Mouse (Mus musculus) large intestine, adult 2 months (tissue): ENCODE data around the gene Vmp1. TPM values are rescaled to one million over a fixed set of nuclear protein-coding genes. Genes with fewer than 3 reads are reported as not detected.
A peak's percentile ranks its signal among the peaks of the same experiment; 100 is the strongest.

Source experiments
- DNase-seq: peaks from one replicate; pipeline ENCODE4 v3.0.0-alpha.2; 2012; ENCODE audit warnings: low read depth, low spot score
- WGBS: fragments of 180-500 bp; shearing (Covaris S2); methylation state at CpG from one replicate; pipeline ENCODE4 v1.1.7; 2018; 5-methylcytosine and 5-hydroxymethylcytosine counted together
- polyA plus RNA-seq: library from polyadenylated mRNA; depleted of rRNA; stranded (reverse); fragments of >200 nt; gene quantifications from 2 replicates; pipeline ENCODE4 v1.2.3, GENCODE M21; 2012

Gene Vmp1
- polyA plus RNA-seq, 1 experiment = 147 TPM

GRCm38 (mm10) chr11:86675520-86675919 is 8.1 kb downstream of the Vmp1 start:
- 93% methylated on average over 4 of the region's 4 CpGs for WGBS
- no peak for DNase-seq

GRCm38 (mm10) chr11:86672772-86673171 is 10.9 kb downstream of the Vmp1 start:
- no peak for DNase-seq
- WGBS = 69% methylated on average over 3 of the region's 3 CpGs

- 76% methylated on average over 3 of the region's 3 CpGs for WGBS
Observed at GRCm38 (mm10) chr11:86671041-86671675, 12.5 kb downstream of the Vmp1 start.

GRCm38 (mm10) chr11:86668169-86668568 is 15.5 kb downstream of the Vmp1 start:
- 90% methylated on average over 3 of the region's 3 CpGs for WGBS
- no peak for DNase-seq

More at GRCm38 (mm10) chr11:86671041-86671675, 12.5 kb downstream of the Vmp1 start:
- DNase-seq = no peak

GRCm38 (mm10) chr11:86667553-86667952 is 16.1 kb downstream of the Vmp1 start:
- DNase-seq = no peak
- WGBS = 83% methylated on average over 2 of the region's 2 CpGs

GRCm38 (mm10) chr11:86664406-86664805 is 19.2 kb downstream of the Vmp1 start:
- WGBS = 93% methylated on average over 3 of the region's 3 CpGs
- no peak for DNase-seq

GRCm38 (mm10) chr11:86663977-86664376 is 19.7 kb downstream of the Vmp1 start:
- DNase-seq = no peak

- 91% methylated on average over 8 of the region's 8 CpGs for WGBS
- no peak for DNase-seq
Observed at GRCm38 (mm10) chr11:86662986-86663895, 20.4 kb downstream of the Vmp1 start.

GRCm38 (mm10) chr11:86657863-86658262 is 25.8 kb downstream of the Vmp1 start:
- no peak for DNase-seq

- 71% methylated on average over 4 of the region's 4 CpGs for WGBS
- no peak for DNase-seq
Observed at GRCm38 (mm10) chr11:86656849-86657567, 26.6 kb downstream of the Vmp1 start.

GRCm38 (mm10) chr11:86655671-86656070 is 28.0 kb downstream of the Vmp1 start:
- WGBS = 3% methylated on average over 1 of the region's 1 CpGs
- no peak for DNase-seq

GRCm38 (mm10) chr11:86654096-86654495 is 29.5 kb downstream of the Vmp1 start:
- DNase-seq = no peak
- WGBS = 70% methylated on average over 4 of the region's 4 CpGs

- WGBS = 9% methylated on average over 3 of the region's 3 CpGs
- DNase-seq = peak; percentile 54
Observed at GRCm38 (mm10) chr11:86653446-86653845, 30.2 kb downstream of the Vmp1 start.

- 64% methylated on average over 4 of the region's 4 CpGs for WGBS
- DNase-seq = no peak
Observed at GRCm38 (mm10) chr11:86652578-86652979, 31.1 kb downstream of the Vmp1 start.

- no peak for DNase-seq
- WGBS = 77% methylated on average over 6 of the region's 6 CpGs
Observed at GRCm38 (mm10) chr11:86650676-86651075, 33.0 kb downstream of the Vmp1 start.

GRCm38 (mm10) chr11:86649542-86649941 is 34.1 kb downstream of the Vmp1 start:
- no peak for DNase-seq
- WGBS = 83% methylated on average over 1 of the region's 1 CpGs

GRCm38 (mm10) chr11:86647706-86648447 is 35.8 kb downstream of the Vmp1 start:
- no peak for DNase-seq
- 91% methylated on average over 15 of the region's 15 CpGs for WGBS

- WGBS = 81% methylated on average over 3 of the region's 3 CpGs
- no peak for DNase-seq
Observed at GRCm38 (mm10) chr11:86646885-86647459, 36.7 kb downstream of the Vmp1 start.

GRCm38 (mm10) chr11:86646136-86646834 is 37.4 kb downstream of the Vmp1 start:
- DNase-seq = no peak
- 47% methylated on average over 7 of the region's 7 CpGs for WGBS
